Mouse (Mus musculus): ENCODE results near the gene Vash1. TPM values are rescaled to one million over a fixed set of nuclear protein-coding genes. Genes with fewer than 3 reads are reported as not detected.

The Vash1 gene
- total and polyA plus RNA-seq, 2 experiments = 0.74 to 0.88 TPM

GRCm38 (mm10) chr12:86646831-86647230 lies 31.7 kb upstream of the Vash1 start:
- no peak for DNase-seq (ENCODE audit: extremely low read depth, low read depth, low spot score)
- Histone ChIP-seq H3K79me2 (ENCODE audit: control insufficient read depth, insufficient read depth, low read length) (no peaks in the 10 kb centered on the region), H3K27ac (replicated peaks; ENCODE audit: insufficient read depth, low read depth, low read length) (no peak overlapping the region), H3K9ac (ENCODE audit: low read depth, low read length) (no peak overlapping the region), H3K36me3 (ENCODE audit: control insufficient read depth, insufficient read depth, low read length) (no peaks in the 10 kb centered on the region), H3K27me3 (ENCODE audit: control insufficient read depth, insufficient read depth, low read length) (no peaks in the 10 kb centered on the region), H3K4me1 (ENCODE audit: control insufficient read depth, insufficient read depth, low read length) (no peaks in the 10 kb centered on the region), H3K4me3 (ENCODE audit: insufficient read depth, low read depth, low read length) (no peak overlapping the region)
- 66% methylated on average over 9 of the region's 9 CpGs for WGBS
- no peak for TF ChIP-seq POLR2A (IDR thresholded peaks at IDR 0.05; ENCODE audit: extremely low read depth, insufficient read depth, low read length)
- TF ChIP-seq CTCF (IDR thresholded peaks at IDR 0.05; ENCODE audit: low read depth, low read length) = no peak

GRCm38 (mm10) chr12:86647279-86647678 lies 31.2 kb upstream of the Vash1 start:
- no peak overlapping the region for H3K9ac ChIP-seq (ENCODE audit: low read depth, low read length)
- no peaks in the 10 kb centered on the region for H3K27me3 ChIP-seq (ENCODE audit: control insufficient read depth, insufficient read depth, low read length)
- 75% methylated on average over 9 of the region's 9 CpGs for WGBS
- H3K4me1 ChIP-seq (ENCODE audit: control insufficient read depth, insufficient read depth, low read length) = no peaks in the 10 kb centered on the region
- TF ChIP-seq POLR2A (IDR thresholded peaks at IDR 0.05; ENCODE audit: extremely low read depth, insufficient read depth, low read length) (no peak), CTCF (IDR thresholded peaks at IDR 0.05; ENCODE audit: low read depth, low read length) (no peak)
- no peak overlapping the region for H3K27ac ChIP-seq (replicated peaks; ENCODE audit: insufficient read depth, low read depth, low read length)
- no peak for DNase-seq (ENCODE audit: extremely low read depth, low read depth, low spot score)
- H3K4me3 ChIP-seq (ENCODE audit: insufficient read depth, low read depth, low read length) = no peak overlapping the region
- no peaks in the 10 kb centered on the region for H3K36me3 ChIP-seq (ENCODE audit: control insufficient read depth, insufficient read depth, low read length)
- no peaks in the 10 kb centered on the region for H3K79me2 ChIP-seq (ENCODE audit: control insufficient read depth, insufficient read depth, low read length)

- Histone ChIP-seq H3K9ac (ENCODE audit: low read depth, low read length) (no peak overlapping the region), H3K36me3 (ENCODE audit: control insufficient read depth, insufficient read depth, low read length) (no peaks in the 10 kb centered on the region), H3K4me1 (ENCODE audit: control insufficient read depth, insufficient read depth, low read length) (0 out of 2 replicates have a peak, but pooled peaks cover 3% of the 10 kb centered on the region), H3K27me3 (ENCODE audit: control insufficient read depth, insufficient read depth, low read length) (no peaks in the 10 kb centered on the region), H3K4me3 (ENCODE audit: insufficient read depth, low read depth, low read length) (no peak overlapping the region), H3K27ac (replicated peaks; ENCODE audit: insufficient read depth, low read depth, low read length) (no peak overlapping the region), H3K79me2 (ENCODE audit: control insufficient read depth, insufficient read depth, low read length) (no peaks in the 10 kb centered on the region)
- 91% methylated on average over 5 of the region's 5 CpGs for WGBS
- no peak for TF ChIP-seq CTCF (IDR thresholded peaks at IDR 0.05; ENCODE audit: low read depth, low read length)
- no peak for TF ChIP-seq POLR2A (IDR thresholded peaks at IDR 0.05; ENCODE audit: extremely low read depth, insufficient read depth, low read length)
- DNase-seq (ENCODE audit: extremely low read depth, low read depth, low spot score) = no peak
Observed at GRCm38 (mm10) chr12:86647736-86648135, 30.8 kb upstream of the Vash1 start.

- Histone ChIP-seq H3K27ac (replicated peaks; ENCODE audit: insufficient read depth, low read depth, low read length) (no peak overlapping the region), H3K36me3 (ENCODE audit: control insufficient read depth, insufficient read depth, low read length) (no peaks in the 10 kb centered on the region), H3K4me3 (ENCODE audit: insufficient read depth, low read depth, low read length) (no peak overlapping the region), H3K9ac (ENCODE audit: low read depth, low read length) (no peak overlapping the region), H3K4me1 (ENCODE audit: control insufficient read depth, insufficient read depth, low read length) (0 out of 2 replicates have a peak, but pooled peaks cover 3% of the 10 kb centered on the region), H3K27me3 (ENCODE audit: control insufficient read depth, insufficient read depth, low read length) (no peaks in the 10 kb centered on the region), H3K79me2 (ENCODE audit: control insufficient read depth, insufficient read depth, low read length) (no peaks in the 10 kb centered on the region)
- DNase-seq (ENCODE audit: extremely low read depth, low read depth, low spot score) = no peak
- WGBS = 68% methylated on average over 3 of the region's 3 CpGs
- no peak for TF ChIP-seq POLR2A (IDR thresholded peaks at IDR 0.05; ENCODE audit: extremely low read depth, insufficient read depth, low read length)
- TF ChIP-seq CTCF (IDR thresholded peaks at IDR 0.05; ENCODE audit: low read depth, low read length) = no peak
Observed at GRCm38 (mm10) chr12:86648489-86648888, 30.0 kb upstream of the Vash1 start.

- Histone ChIP-seq H3K79me2 (ENCODE audit: control insufficient read depth, insufficient read depth, low read length) (no peaks in the 10 kb centered on the region), H3K27me3 (ENCODE audit: control insufficient read depth, insufficient read depth, low read length) (no peaks in the 10 kb centered on the region), H3K4me1 (ENCODE audit: control insufficient read depth, insufficient read depth, low read length) (0 out of 2 replicates have a peak, but pooled peaks cover 3% of the 10 kb centered on the region), H3K4me3 (ENCODE audit: insufficient read depth, low read depth, low read length) (no peak overlapping the region), H3K9ac (ENCODE audit: low read depth, low read length) (no peak overlapping the region), H3K27ac (replicated peaks; ENCODE audit: insufficient read depth, low read depth, low read length) (no peak overlapping the region), H3K36me3 (ENCODE audit: control insufficient read depth, insufficient read depth, low read length) (no peaks in the 10 kb centered on the region)
- TF ChIP-seq CTCF (IDR thresholded peaks at IDR 0.05; ENCODE audit: low read depth, low read length) = no peak
- TF ChIP-seq POLR2A (IDR thresholded peaks at IDR 0.05; ENCODE audit: extremely low read depth, insufficient read depth, low read length) = no peak
- 58% methylated on average over 8 of the region's 8 CpGs for WGBS
- DNase-seq (ENCODE audit: extremely low read depth, low read depth, low spot score) = peak; percentile 91
Observed at GRCm38 (mm10) chr12:86651301-86651860, 27.1 kb upstream of the Vash1 start.

- Histone ChIP-seq H3K36me3 (ENCODE audit: control insufficient read depth, insufficient read depth, low read length) (no peaks in the 10 kb centered on the region), H3K4me3 (ENCODE audit: insufficient read depth, low read depth, low read length) (no peak overlapping the region), H3K4me1 (ENCODE audit: control insufficient read depth, insufficient read depth, low read length) (0 out of 2 replicates have a peak, but pooled peaks cover 3% of the 10 kb centered on the region), H3K27ac (replicated peaks; ENCODE audit: insufficient read depth, low read depth, low read length) (no peak overlapping the region), H3K27me3 (ENCODE audit: control insufficient read depth, insufficient read depth, low read length) (no peaks in the 10 kb centered on the region), H3K79me2 (ENCODE audit: control insufficient read depth, insufficient read depth, low read length) (no peaks in the 10 kb centered on the region), H3K9ac (ENCODE audit: low read depth, low read length) (no peak overlapping the region)
- WGBS = 58% methylated on average over 4 of the region's 4 CpGs
- DNase-seq (ENCODE audit: extremely low read depth, low read depth, low spot score) = peak; percentile 50
- no peak for TF ChIP-seq CTCF (IDR thresholded peaks at IDR 0.05; ENCODE audit: low read depth, low read length)
- no peak for TF ChIP-seq POLR2A (IDR thresholded peaks at IDR 0.05; ENCODE audit: extremely low read depth, insufficient read depth, low read length)
Observed at GRCm38 (mm10) chr12:86652570-86653041, 25.9 kb upstream of the Vash1 start.
